Mouse (Mus musculus) testis, postnatal 10 days (tissue): Measurements from ENCODE around the gene 4933428G20Rik.

Experiments used
- DNase-seq: peaks from one replicate; pipeline ENCODE4 v3.0.0; 2021; ENCODE audit warnings: low spot score

Gene 4933428G20Rik

GRCm38 (mm10) chr11:97532950-97533582, 32.9 kb upstream of the 4933428G20Rik start:
- no peak for DNase-seq

GRCm38 (mm10) chr11:97532354-97532753, 32.2 kb upstream of the 4933428G20Rik start:
- no peak for DNase-seq

- DNase-seq = peak; percentile 95
Observed at GRCm38 (mm10) chr11:97531381-97532260, 31.5 kb upstream of the 4933428G20Rik start.

- DNase-seq = no peak
Observed at GRCm38 (mm10) chr11:97530961-97531360, 30.8 kb upstream of the 4933428G20Rik start.

GRCm38 (mm10) chr11:97530069-97530468, 29.9 kb upstream of the 4933428G20Rik start:
- DNase-seq = no peak

- DNase-seq = no peak
Observed at GRCm38 (mm10) chr11:97528282-97528808, 28.2 kb upstream of the 4933428G20Rik start.

- DNase-seq = no peak
Observed at GRCm38 (mm10) chr11:97525313-97525712, 25.2 kb upstream of the 4933428G20Rik start.

GRCm38 (mm10) chr11:97524306-97524705, 24.2 kb upstream of the 4933428G20Rik start:
- no peak for DNase-seq

- DNase-seq = no peak
Observed at GRCm38 (mm10) chr11:97523827-97524261, 23.7 kb upstream of the 4933428G20Rik start.

GRCm38 (mm10) chr11:97523107-97523506, 23.0 kb upstream of the 4933428G20Rik start:
- no peak for DNase-seq

GRCm38 (mm10) chr11:97521741-97522474, 21.8 kb upstream of the 4933428G20Rik start:
- no peak for DNase-seq

- DNase-seq = no peak
Observed at GRCm38 (mm10) chr11:97520541-97520940, 20.4 kb upstream of the 4933428G20Rik start.

- no peak for DNase-seq
Observed at GRCm38 (mm10) chr11:97513066-97513465, 12.9 kb upstream of the 4933428G20Rik start.

GRCm38 (mm10) chr11:97512511-97512910, 12.4 kb upstream of the 4933428G20Rik start:
- no peak for DNase-seq

- peak; percentile 75 for DNase-seq
Observed at GRCm38 (mm10) chr11:97511661-97512369, 11.7 kb upstream of the 4933428G20Rik start.

- peak; percentile 86 for DNase-seq
Observed at GRCm38 (mm10) chr11:97510966-97511660, 11.0 kb upstream of the 4933428G20Rik start.

- no peak for DNase-seq
Observed at GRCm38 (mm10) chr11:97509715-97510485, 9.8 kb upstream of the 4933428G20Rik start.

GRCm38 (mm10) chr11:97509058-97509457, 8.9 kb upstream of the 4933428G20Rik start:
- no peak for DNase-seq

GRCm38 (mm10) chr11:97508198-97508597, 8.1 kb upstream of the 4933428G20Rik start:
- no peak for DNase-seq

- no peak for DNase-seq
Observed at GRCm38 (mm10) chr11:97506331-97506730, 6.2 kb upstream of the 4933428G20Rik start.
